Mouse (Mus musculus) embryonic facial prominence, embryonic 14.5 days (tissue): Measurements from ENCODE around the gene Slc25a14. TPM values are rescaled to one million over a fixed set of nuclear protein-coding genes. Genes with fewer than 3 reads are reported as not detected.

ENCODE experiments used
- ATAC-seq: fragments of 200-750 bp; cut with Nextera tagmentation; 2 replicates; pipeline ENCODE4 v1.8.0; 2017; ENCODE audit warnings: low read depth, moderate number of reproducible peaks, moderate TSS enrichment
- DNase-seq: peaks from one replicate; pipeline ENCODE4 v3.0.0-alpha.2; 2015; ENCODE audit warnings: low spot score
- H3K27ac ChIP-seq: fragments of 300-500 bp; sonication (generic); replicated peaks from 2 replicates; pipeline ENCODE4 v1.5.1; 2014; ENCODE audit warnings: low read depth, mild to moderate bottlenecking, low read length, moderate library complexity
- H3K27me3 ChIP-seq: fragments of 300-500 bp; sonication (generic); replicated peaks from 2 replicates; pipeline ENCODE4 v1.6.1; 2014; ENCODE audit warnings: low read length; ENCODE audit not compliant: control insufficient read depth, insufficient read depth
- H3K36me3 ChIP-seq: fragments of 300-500 bp; sonication (generic); 2 replicates; pipeline ENCODE4 v1.6.1; 2014; ENCODE audit warnings: low read length, mixed read lengths; ENCODE audit not compliant: control insufficient read depth, insufficient read depth
- H3K4me1 ChIP-seq: fragments of 300-500 bp; sonication (generic); 2 replicates; pipeline ENCODE4 v1.6.1; 2014; ENCODE audit warnings: antibody characterized with exemption, low read length; ENCODE audit not compliant: control insufficient read depth, insufficient read depth
- H3K4me2 ChIP-seq: fragments of 300-500 bp; sonication (generic); 2 replicates; pipeline ENCODE4 v1.6.1; 2014; ENCODE audit warnings: low read depth, mild to moderate bottlenecking, low read length, moderate library complexity, mixed read lengths
- H3K4me3 ChIP-seq: fragments of 300-500 bp; sonication (generic); 2 replicates; pipeline ENCODE4 v1.5.1; 2014; ENCODE audit warnings: low read depth, mild to moderate bottlenecking, low read length
- H3K9ac ChIP-seq: fragments of 300-500 bp; sonication (generic); 2 replicates; pipeline ENCODE4 v1.6.1; 2014; ENCODE audit warnings: low read depth, mild to moderate bottlenecking, low read length, moderate library complexity, mixed read lengths
- H3K9me3 ChIP-seq: fragments of 300-500 bp; sonication (generic); 2 replicates; pipeline ENCODE4 v1.6.1; 2016; ENCODE audit warnings: low read length; ENCODE audit not compliant: control insufficient read depth
- WGBS: fragments of 180-500 bp; shearing (Covaris S2); extraction: QIAGEN DNeasy Blood & Tissue Kit; methylation state at CpG from one replicate; pipeline ENCODE4 v1.1.7; 2014; 5-methylcytosine and 5-hydroxymethylcytosine counted together
- polyA plus RNA-seq: library from polyadenylated mRNA; unstranded; fragments of >200 nt; fragmentation: Nextera tagmentation; extraction: Ambion mirVana; gene quantifications from 2 replicates; pipeline ENCODE4 v1.2.1, GENCODE M21; 2014

Gene Slc25a14
- polyA plus RNA-seq, 1 experiment from 2014 or later: 13.3 TPM

GRCm38 (mm10) chrX:48624054-48624420 lies 824 bp downstream of the Slc25a14 start:
- peak overlapping the region; percentile 52 for H3K4me3 ChIP-seq
- H3K9me3 ChIP-seq: no peaks in the 10 kb centered on the region
- ATAC-seq (no peak; the same call in 1 of the 2 replicates), DNase-seq (no peak)
- H3K9ac ChIP-seq: peak overlapping the region; percentile 65
- no peaks in the 10 kb centered on the region for H3K4me1 ChIP-seq
- H3K4me2 ChIP-seq: peak overlapping the region; percentile 54
- H3K27ac ChIP-seq: peak overlapping the region; percentile 72; the same call in 1 of the 2 replicates
- H3K27me3 ChIP-seq: no peaks in the 10 kb centered on the region
- 17% methylated on average over 9 of the region's 9 CpGs for WGBS
- no peaks in the 10 kb centered on the region for H3K36me3 ChIP-seq

DNA sequence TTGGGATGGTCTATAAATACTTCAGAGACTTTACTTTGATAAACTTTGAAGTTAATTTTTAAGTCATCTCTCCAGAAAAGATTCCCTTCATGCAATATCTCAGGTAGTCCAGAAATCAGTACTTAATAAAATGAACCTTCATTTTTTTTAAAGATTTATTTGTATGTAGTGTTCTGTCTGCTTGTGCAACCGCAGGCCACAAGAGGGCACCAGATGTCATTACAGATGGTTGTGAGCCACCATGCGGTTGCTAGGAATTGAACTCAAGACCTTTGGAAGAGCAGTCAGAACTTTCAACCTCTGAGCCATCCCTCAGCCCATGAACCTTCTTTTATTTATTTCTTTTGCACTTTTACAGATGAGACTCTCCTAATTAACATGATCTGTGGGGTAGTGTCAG lies 13.8 kb downstream of the Slc25a14 start:
- 51% methylated on average over 2 of the region's 2 CpGs for WGBS
- ATAC-seq (no peak), DNase-seq (no peak)
- Histone ChIP-seq H3K4me1 (no peaks in the 10 kb centered on the region), H3K9me3 (no peaks in the 10 kb centered on the region), H3K36me3 (no peaks in the 10 kb centered on the region), H3K27ac (no peak overlapping the region), H3K4me3 (no peak overlapping the region), H3K27me3 (no peaks in the 10 kb centered on the region), H3K4me2 (no peak overlapping the region), H3K9ac (no peak overlapping the region)

DNA sequence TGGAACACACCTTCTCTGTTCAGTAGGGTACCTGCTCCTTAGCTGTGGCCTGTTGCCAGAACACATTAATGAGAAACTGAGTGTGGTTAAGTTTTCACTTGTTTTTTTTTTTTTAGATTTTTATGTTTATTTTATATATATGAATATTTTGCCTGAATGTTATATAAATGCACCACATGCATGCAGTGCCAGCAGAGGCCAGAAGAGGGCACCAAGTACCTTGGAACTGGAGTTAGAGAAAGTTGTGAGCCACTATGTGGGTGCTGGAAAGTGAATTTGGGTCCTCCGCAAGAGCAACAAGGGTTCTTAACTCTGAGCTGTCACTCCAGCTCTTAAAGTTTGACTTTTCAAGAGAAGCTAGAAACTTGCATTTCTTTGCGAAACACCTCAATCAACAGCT lies 20.9 kb downstream of the Slc25a14 start:
- ATAC-seq: no peak
- H3K4me3 ChIP-seq: no peak overlapping the region
- H3K9me3 ChIP-seq: no peaks in the 10 kb centered on the region
- H3K9ac ChIP-seq: no peak overlapping the region
- no peaks in the 10 kb centered on the region for H3K4me1 ChIP-seq
- no peak for DNase-seq
- no peaks in the 10 kb centered on the region for H3K27me3 ChIP-seq
- no peak overlapping the region for H3K4me2 ChIP-seq
- H3K36me3 ChIP-seq: no peaks in the 10 kb centered on the region
- H3K27ac ChIP-seq: no peak overlapping the region
- 92% methylated on average over 2 of the region's 2 CpGs for WGBS

GRCm38 (mm10) chrX:48666807-48667206 lies 43.6 kb downstream of the Slc25a14 start:
- H3K9ac ChIP-seq: no peak overlapping the region
- H3K9me3 ChIP-seq: no peaks in the 10 kb centered on the region
- H3K27ac ChIP-seq: no peak overlapping the region
- no peak for DNase-seq
- H3K4me2 ChIP-seq: no peak overlapping the region
- H3K4me3 ChIP-seq: no peak overlapping the region
- H3K4me1 ChIP-seq: no peaks in the 10 kb centered on the region
- no peak for ATAC-seq
- H3K36me3 ChIP-seq: no peaks in the 10 kb centered on the region
- 38% methylated on average over 6 of the region's 6 CpGs for WGBS
- no peaks in the 10 kb centered on the region for H3K27me3 ChIP-seq

- WGBS: 63% methylated on average over 3 of the region's 3 CpGs
- Histone ChIP-seq H3K27me3 (no peaks in the 10 kb centered on the region), H3K27ac (no peak overlapping the region), H3K9ac (no peak overlapping the region), H3K4me2 (no peak overlapping the region), H3K4me3 (no peak overlapping the region), H3K36me3 (no peaks in the 10 kb centered on the region), H3K9me3 (no peaks in the 10 kb centered on the region), H3K4me1 (no peaks in the 10 kb centered on the region)
- no peak for ATAC-seq
- DNase-seq: no peak
Observed at GRCm38 (mm10) chrX:48669588-48669987, 46.4 kb downstream of the Slc25a14 start.

- no peak overlapping the region for H3K9ac ChIP-seq
- no peaks in the 10 kb centered on the region for H3K4me1 ChIP-seq
- H3K9me3 ChIP-seq: no peaks in the 10 kb centered on the region
- H3K27me3 ChIP-seq: no peaks in the 10 kb centered on the region
- H3K4me2 ChIP-seq: no peak overlapping the region
- H3K36me3 ChIP-seq: no peaks in the 10 kb centered on the region
- WGBS: 64% methylated on average over 3 of the region's 3 CpGs
- no peak overlapping the region for H3K27ac ChIP-seq
- DNase-seq (no peak), ATAC-seq (no peak)
- no peak overlapping the region for H3K4me3 ChIP-seq
Observed at GRCm38 (mm10) chrX:48671714-48672113, 48.5 kb downstream of the Slc25a14 start.

DNA sequence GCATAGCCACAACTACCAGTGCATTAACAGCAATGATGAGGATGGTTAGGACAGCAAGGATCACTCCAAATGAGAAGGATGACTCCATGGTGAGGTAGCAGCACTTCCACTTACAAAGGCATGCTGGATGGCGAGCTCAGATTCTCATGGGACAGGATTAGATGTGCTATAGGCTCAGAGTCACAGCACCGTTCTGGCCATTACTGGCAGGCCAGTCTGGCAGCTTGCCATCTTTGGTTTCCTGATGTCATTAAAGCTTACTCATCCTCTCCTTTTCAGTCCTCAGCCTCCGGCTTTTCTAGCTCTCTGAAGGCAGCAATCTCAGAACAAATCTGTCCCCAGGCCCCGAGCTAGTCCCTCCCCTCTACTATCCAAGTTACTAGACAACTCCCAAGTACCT lies 51.0 kb downstream of the Slc25a14 start, which contains the start of gene Gpr119:
Gpr119 (minus strand) TSS at position 308 of the 400 bp plus-strand sequence.
- H3K4me3 ChIP-seq: no peak within 1 kb of the TSS
- H3K36me3 ChIP-seq: no peaks in the 10 kb centered on the region
- H3K27ac ChIP-seq: no peak within 1 kb of the TSS
- ATAC-seq (no peak), DNase-seq (no peak)
- H3K4me2 ChIP-seq: no peak within 1 kb of the TSS
- H3K9me3 ChIP-seq: no peaks in the 10 kb centered on the region
- 70% methylated on average over 4 of the region's 4 CpGs for WGBS
- no peak within 1 kb of the TSS for H3K9ac ChIP-seq
- no peaks in the 10 kb centered on the region for H3K4me1 ChIP-seq
- H3K27me3 ChIP-seq: no peaks in the 10 kb centered on the region

DNA sequence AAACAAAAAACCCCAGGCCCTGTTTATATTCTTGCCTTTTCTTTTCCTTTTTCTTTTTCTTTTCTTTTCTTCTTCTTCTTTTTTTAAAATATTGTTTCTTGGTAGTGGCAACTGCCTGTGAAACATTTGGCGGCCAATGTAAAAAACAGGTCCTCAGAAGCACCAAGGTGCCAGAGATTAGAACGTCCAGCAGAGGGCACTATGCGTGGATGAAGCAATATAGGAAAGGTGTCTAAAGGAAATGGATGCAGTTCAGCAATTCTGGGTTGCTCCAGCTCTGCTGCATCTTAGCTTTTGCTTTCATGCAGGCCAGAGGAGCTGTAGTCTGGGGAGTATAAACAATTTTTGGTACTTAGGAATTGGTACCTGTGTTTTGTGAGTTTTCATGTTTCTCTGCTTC lies 60.2 kb downstream of the Slc25a14 start:
- no peaks in the 10 kb centered on the region for H3K36me3 ChIP-seq
- H3K4me1 ChIP-seq: no peaks in the 10 kb centered on the region
- no peaks in the 10 kb centered on the region for H3K27me3 ChIP-seq
- H3K9me3 ChIP-seq: no peaks in the 10 kb centered on the region
- H3K4me3 ChIP-seq: no peak overlapping the region
- 29% methylated on average over 3 of the region's 3 CpGs for WGBS
- no peak overlapping the region for H3K9ac ChIP-seq
- ATAC-seq: no peak
- DNase-seq: peak; percentile 18
- H3K27ac ChIP-seq: no peak overlapping the region
- no peak overlapping the region for H3K4me2 ChIP-seq

- H3K9me3 ChIP-seq: no peaks in the 10 kb centered on the region
- no peak overlapping the region for H3K27ac ChIP-seq
- no peaks in the 10 kb centered on the region for H3K36me3 ChIP-seq
- H3K27me3 ChIP-seq: no peaks in the 10 kb centered on the region
- no peak overlapping the region for H3K4me3 ChIP-seq
- WGBS: 74% methylated on average over 5 of the region's 5 CpGs
- DNase-seq (no peak), ATAC-seq (no peak)
- H3K9ac ChIP-seq: no peak overlapping the region
- no peaks in the 10 kb centered on the region for H3K4me1 ChIP-seq
- no peak overlapping the region for H3K4me2 ChIP-seq
Observed at GRCm38 (mm10) chrX:48683857-48684256, 60.6 kb downstream of the Slc25a14 start.
